Mouse (Mus musculus): ENCODE measurements around the gene Cacna1c.
A peak's percentile ranks its signal among the peaks of the same experiment; 100 is the strongest.

Cacna1c gene

DNA sequence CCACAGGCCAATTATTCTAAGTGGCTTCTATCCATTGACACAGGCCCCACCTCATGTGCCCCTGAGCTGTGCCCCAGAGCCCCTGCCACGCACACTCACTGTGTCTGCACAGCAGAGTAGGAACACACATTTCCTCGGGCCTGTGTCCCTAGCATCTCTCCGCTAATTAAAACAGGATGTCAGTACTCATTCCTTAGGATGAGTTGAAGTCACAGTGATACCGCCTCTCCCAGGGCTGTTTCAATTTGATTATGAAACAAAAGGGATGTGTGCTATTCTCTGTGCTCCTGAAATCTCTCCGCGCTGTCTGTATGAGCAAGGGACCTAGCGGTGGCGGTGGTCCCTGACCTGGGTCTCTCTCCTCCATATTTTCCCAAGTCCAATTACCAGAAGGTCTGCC, 296.5 kb downstream of the Cacna1c start:
- DNase-seq: no peak

- no peak for DNase-seq
Observed at GRCm38 (mm10) chr6:118897101-118897500, 299.1 kb downstream of the Cacna1c start.

GRCm38 (mm10) chr6:118894043-118894442, 302.2 kb downstream of the Cacna1c start:
- no peak for DNase-seq

DNA sequence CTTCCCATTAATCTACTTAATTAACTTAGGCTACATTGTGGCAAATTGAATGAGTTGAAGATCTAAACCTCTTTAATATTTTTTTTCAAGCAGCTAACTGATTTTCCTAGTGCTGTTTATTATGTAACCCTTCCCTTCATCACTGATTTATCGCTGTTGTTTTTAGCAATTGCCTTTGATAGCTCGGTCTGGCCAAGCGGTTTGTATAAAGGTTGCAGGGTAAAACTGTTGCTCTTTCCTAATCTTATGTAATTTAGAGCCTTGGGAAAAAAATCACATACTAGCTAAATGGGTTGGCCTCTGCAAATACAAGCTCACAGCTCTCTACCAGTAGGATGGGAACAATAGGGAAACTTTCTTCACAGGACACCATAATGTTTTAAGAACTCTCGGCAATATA, 306.8 kb downstream of the Cacna1c start:
- DNase-seq: no peak

DNA sequence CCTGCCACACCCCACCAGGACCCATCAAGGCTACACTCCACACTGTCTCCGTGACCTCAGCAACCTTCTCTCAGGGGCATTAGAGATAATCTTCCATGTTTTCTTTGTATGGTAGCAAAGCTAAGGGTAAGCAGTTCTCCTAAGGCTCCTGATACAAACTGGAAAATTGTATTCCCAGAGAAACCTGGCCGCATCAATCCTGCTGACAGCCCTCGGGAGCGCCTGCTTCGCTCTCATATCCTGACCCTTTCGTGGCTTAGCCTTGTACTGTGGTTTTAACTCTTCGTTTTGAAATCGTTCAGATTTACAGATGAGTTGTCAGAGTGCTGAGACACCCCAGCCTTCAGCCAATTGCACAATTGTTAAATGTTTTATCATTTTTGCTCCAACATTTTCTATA, 309.2 kb downstream of the Cacna1c start:
- no peak for DNase-seq

DNA sequence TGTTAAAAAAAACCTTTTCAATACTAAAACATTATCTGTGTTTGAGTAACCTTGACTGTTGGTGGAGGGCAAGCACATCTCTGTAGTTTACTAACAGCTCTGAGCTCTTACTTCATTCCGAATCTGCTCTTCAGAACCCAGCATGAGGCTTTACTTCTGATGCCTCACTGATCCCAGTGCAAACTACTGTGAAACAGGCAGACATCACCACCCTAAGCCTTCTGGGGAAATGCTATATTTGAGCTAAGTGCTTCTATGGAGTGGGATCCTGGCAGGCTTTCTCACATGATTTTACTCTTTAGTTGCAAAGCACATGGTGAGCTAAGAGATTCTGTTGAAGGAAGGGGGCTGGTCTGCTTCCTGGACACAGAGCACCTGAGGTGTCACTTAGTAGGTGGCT, 311.3 kb downstream of the Cacna1c start:
- no peak for DNase-seq

GRCm38 (mm10) chr6:118884073-118884551, 312.1 kb downstream of the Cacna1c start:
- DNase-seq: no peak

GRCm38 (mm10) chr6:118876204-118876603, 320.0 kb downstream of the Cacna1c start:
- DNase-seq: no peak

GRCm38 (mm10) chr6:118870241-118870841, 325.9 kb downstream of the Cacna1c start:
- DNase-seq: no peak

GRCm38 (mm10) chr6:118867384-118867783, 328.8 kb downstream of the Cacna1c start:
- DNase-seq: no peak

GRCm38 (mm10) chr6:118866889-118867288, 329.3 kb downstream of the Cacna1c start:
- no peak for DNase-seq

DNA sequence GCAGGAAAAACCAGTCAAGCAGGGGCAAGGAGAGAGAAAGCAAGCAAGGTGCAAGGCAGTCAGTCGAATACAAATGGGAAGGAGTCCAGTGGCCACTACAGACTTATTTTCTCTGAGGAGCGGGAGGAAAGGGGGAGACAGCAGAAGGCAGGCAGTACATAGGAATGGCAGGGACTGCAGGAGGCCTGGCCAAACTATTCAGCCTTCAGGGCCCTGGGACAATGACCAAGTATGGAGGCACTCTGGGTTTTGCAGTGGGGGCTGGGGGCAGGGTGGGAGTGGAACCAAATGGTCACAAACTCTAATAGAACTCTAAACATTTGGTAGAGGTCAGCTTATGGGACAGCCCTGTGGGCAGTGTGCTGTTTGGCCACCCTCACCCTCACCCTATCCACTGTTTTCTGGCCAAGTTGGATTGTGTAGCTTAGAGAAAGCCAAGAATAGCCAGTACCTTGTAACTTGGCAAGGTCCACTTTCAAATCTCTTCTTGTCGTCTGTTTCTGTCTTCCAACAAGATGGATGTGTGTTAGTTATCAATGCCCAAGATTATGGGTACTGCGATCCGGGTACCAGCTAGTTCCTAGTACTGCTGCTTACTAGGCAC, 330.3 kb downstream of the Cacna1c start:
- no peak for DNase-seq

DNA sequence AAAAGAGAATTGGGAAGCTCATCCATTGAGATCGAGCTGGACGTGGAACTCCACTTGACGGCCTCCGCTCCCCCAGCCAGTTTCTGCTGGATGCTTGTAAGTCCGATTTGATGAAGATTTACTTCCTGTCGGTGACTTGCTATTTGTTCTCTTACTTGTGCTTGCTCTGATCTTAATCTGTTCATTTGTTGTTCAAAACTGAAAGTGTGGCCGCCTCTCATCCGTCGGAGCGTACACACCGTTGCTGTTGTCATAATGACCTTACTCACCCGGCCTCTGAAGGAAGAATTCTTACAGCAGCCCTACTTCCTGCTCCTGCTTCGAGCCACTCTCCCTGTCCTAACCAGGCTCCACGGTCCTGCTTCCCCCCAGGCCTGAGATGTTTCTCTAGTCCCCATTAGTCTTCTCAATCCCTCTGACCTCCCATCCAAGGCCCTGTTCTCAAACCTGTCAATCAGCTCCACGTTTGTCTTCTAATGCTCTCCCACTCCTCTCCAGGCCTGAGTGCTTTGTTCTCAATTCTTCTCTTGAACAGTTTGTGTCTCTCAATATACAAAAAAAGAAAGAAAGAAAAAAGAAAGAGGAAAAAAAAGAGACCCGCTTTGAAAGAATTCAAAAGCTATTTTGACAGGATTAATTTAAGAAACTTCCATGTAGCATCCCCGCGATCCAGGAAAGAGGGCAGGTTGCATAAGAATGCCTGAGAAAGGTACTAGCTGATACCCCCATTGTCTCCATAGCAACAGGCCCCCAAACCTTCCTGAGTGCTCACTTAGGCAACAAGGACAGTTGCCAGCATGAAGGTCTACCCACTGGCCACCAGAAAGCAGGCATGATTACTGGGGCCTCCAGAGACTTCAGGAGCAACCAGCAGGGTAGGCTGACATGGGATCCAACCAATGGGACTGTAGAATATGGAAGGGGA, 331.3 kb downstream of the Cacna1c start:
- DNase-seq: no peak

DNA sequence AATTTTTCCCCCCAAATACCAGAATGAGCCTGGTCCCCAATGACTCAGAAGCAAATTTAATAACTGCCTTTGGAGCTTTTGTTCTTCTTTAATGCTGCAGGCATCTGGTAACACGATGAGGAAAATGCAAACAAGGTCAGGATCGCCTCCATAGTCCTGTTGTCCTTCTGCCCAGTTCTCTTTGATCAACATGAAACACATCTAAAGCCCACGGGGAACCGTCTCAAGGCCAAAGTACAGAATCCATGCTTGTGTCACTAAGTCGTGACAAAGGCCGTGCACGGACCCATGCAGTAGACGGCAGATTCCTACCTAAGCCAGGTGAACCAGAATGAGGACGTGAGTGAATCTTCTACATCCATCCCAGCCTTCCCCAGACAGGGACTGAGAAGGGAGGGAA, 333.5 kb downstream of the Cacna1c start:
- no peak for DNase-seq

GRCm38 (mm10) chr6:118862091-118862490, 334.1 kb downstream of the Cacna1c start:
- no peak for DNase-seq

DNA sequence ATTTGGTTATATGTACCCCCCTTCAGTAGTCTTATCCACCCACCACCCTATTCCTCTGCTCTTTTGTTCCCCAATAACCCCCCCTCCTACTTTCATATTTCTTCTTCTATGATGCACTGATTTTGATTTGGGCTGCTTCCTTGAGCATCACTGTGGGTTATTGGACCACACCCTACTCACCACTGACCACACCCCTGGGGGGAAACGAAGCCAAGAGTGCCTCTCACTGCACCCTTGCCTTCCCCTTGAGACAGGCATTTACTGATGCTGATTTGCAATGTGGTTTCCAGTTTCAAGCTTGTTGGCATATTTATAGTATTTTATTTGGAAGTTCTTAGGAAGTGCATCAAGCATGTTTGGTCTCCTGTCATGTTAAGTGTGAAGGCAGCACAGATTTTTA, 337.8 kb downstream of the Cacna1c start:
- no peak for DNase-seq

- no peak for DNase-seq
Observed at GRCm38 (mm10) chr6:118852131-118852530, 344.1 kb downstream of the Cacna1c start.

GRCm38 (mm10) chr6:118851086-118851485, 345.1 kb downstream of the Cacna1c start:
- no peak for DNase-seq

GRCm38 (mm10) chr6:118848640-118849039, 347.6 kb downstream of the Cacna1c start:
- DNase-seq: no peak

DNA sequence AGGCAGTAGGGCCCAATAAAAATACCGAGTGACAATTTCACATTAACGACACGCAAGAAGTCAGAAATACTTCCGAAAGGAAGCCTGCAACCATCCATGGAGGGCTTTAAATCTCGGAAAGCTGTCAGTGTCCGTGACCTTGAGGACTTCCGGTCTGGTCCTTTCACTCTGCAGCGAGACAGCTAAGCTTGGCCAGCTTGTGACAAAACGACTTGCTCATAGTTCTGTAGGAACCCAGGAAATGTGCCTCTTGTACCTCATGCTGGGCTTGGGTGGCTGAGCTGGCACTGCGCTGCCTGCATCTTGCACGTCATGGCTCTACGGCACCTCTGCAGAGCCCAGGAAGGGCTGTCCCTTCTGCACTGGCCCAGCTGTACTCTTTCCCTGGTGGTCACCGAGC, 348.5 kb downstream of the Cacna1c start:
- no peak for DNase-seq

DNA sequence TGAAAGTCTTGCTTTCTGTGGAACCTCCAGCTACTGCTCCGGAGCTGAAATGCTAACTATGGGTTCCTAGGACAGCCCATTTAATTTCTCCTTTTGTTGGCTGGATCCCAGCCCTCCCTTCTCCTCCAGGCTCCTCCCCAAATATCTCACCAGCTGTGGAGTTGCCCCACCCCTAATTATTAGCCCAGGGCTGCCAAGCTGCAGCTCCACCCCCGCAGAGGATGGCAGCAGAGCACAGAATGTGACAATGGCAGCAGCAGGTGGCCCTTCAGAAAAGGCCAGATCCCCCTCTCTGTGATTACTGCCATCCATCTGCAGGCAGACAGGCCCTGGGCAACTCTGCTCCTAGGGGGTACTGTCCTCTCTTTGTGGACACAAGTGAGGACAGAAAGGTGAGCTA, 350.4 kb downstream of the Cacna1c start:
- DNase-seq: peak; percentile 47

DNA sequence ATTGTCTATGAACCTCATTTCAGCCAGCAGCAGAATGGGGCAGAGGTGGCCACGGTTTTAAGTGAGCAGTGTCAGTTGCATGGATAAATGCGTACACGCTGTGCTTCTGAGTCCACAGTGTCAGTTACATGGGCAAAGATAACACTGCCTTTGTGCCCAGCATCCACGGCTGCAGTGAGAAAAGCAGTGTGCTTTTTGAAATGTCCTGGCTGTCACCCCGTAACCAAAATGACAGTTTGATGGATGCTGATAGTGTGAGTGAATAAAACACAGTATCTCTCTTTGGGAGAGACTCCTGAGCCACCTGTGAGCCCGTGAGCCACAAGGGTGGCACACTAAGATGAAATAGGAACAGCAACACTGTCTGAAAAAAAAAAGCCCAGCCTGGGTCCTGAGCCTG, 351.0 kb downstream of the Cacna1c start:
- no peak for DNase-seq

- peak; percentile 19 for DNase-seq
Observed at GRCm38 (mm10) chr6:118843566-118843965, 352.7 kb downstream of the Cacna1c start.

GRCm38 (mm10) chr6:118841892-118842291, 354.3 kb downstream of the Cacna1c start:
- DNase-seq: no peak
